Mouse (Mus musculus): ENCODE measurements around the gene Ccna2. TPM values are rescaled to one million over a fixed set of nuclear protein-coding genes. Genes with fewer than 3 reads are reported as not detected.
A peak's percentile ranks its signal among the peaks of the same experiment; 100 is the strongest.

Ccna2 gene
- total RNA-seq, 1 experiment from 2014 or later, result 30.6 TPM

- peak; percentile 28 for DNase-seq
These were observed 38.7 kb downstream of the Ccna2 start for GRCm38 (mm10) chr3:36533201-36533672.

- no peak for DNase-seq
These were observed 39.2 kb downstream of the Ccna2 start for GRCm38 (mm10) chr3:36532738-36533137.

- no peak for DNase-seq
These were observed 39.9 kb downstream of the Ccna2 start for GRCm38 (mm10) chr3:36531979-36532542.

GRCm38 (mm10) chr3:36531242-36531641 is 40.7 kb downstream of the Ccna2 start:
- DNase-seq, result no peak

- DNase-seq, result no peak
These were observed 41.2 kb downstream of the Ccna2 start for GRCm38 (mm10) chr3:36530781-36531180.

GRCm38 (mm10) chr3:36530345-36530744 is 41.6 kb downstream of the Ccna2 start:
- no peak for DNase-seq

- DNase-seq, result no peak
These were observed 47.5 kb downstream of the Ccna2 start for GRCm38 (mm10) chr3:36524466-36524865.

GRCm38 (mm10) chr3:36522137-36522536 is 49.8 kb downstream of the Ccna2 start:
- DNase-seq, result no peak

GRCm38 (mm10) chr3:36521073-36522060 is 50.6 kb downstream of the Ccna2 start, which contains the start of gene Gm11549:
Gene Gm11549 (minus strand): TSS chr3:36521813.
- DNase-seq, result peak; percentile 48

GRCm38 (mm10) chr3:36516196-36516595 is 55.8 kb downstream of the Ccna2 start:
- DNase-seq, result no peak

Other genes starting within 250 kb of the Ccna2 start
- gene Anxa5, start 96.3 kb downstream of the Ccna2 start, total RNA-seq (2021), result 409 and 424 TPM in 2 replicates
- gene 1810062G17Rik, start 96.2 kb downstream of the Ccna2 start, total RNA-seq (2021), result 0.78 and 1.7 TPM in 2 replicates
- 0.23 TPM in 1 of 2 replicates, not detected in the other for gene Gm11549, start 50.3 kb downstream of the Ccna2 start, total RNA-seq (2021)
- gene Exosc9, start 19.5 kb downstream of the Ccna2 start, total RNA-seq (2021), result 30.2 and 32.9 TPM in 2 replicates
- gene Bbs7, start 41.3 kb upstream of the Ccna2 start, total RNA-seq (2021), result 9.0 and 11.8 TPM in 2 replicates
- 2.4 and 2.6 TPM in 2 replicates for gene Trpc3, start 118.0 kb upstream of the Ccna2 start, total RNA-seq (2021)